8 mouse cellular contexts compared by ENCODE assay signal in the genomic region with DNA sequence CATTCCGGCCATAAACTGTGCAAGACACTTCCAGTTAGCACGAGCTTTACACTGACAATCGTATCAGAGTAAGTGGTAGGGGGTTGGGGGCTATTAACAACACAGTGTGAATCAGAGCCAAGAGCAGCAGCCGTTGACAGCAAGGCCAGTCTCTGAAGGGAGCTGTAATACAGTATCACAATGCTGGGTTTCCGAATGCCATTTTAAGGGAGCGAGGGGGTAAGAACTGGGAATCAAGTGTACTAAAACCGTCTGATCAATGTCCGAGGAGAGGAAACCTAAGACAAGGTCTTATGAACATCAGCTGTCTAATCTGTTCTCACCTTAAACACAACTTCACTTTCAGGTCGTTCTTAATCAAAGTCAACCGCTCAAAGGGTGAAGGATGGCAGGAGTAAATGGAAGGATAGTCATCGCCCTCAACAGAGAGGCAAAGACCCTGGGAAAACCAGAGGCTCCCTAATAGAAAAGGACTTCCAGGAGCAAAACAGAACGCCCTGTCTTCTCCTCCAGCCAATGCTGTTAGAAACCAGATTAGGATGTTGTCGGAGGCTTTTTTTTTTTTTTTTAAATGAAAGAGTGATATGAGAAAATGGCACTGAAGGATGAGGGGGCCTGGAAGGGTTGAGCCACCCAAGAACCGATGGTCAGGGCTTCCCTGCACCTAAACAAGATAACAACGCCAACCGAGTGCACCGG. TPM values are rescaled to one million over a fixed set of nuclear protein-coding genes. Genes with fewer than 3 reads are reported as not detected.
A peak's percentile ranks its signal among the peaks of the same experiment; 100 is the strongest.
DNase-seq lines count a peak whose midpoint lies in the region; ATAC-seq and TF ChIP-seq lines count a peak whose summit lies in the region.

No protein-coding gene starts in this region.

- intact Hi-C loops in left cerebral cortex, adult 2 months (cut with DNase I) = no loop called here

- no peak for ATAC-seq in forebrain, embryonic 13.5 days
- ATAC-seq in intestine, embryonic 15.5 days = no peak
- no peak for ATAC-seq in limb, embryonic 14.5 days (ENCODE audit: low FRiP score, low read depth)
- no peak; the same call in 1 of the 2 replicates for ATAC-seq in neural tube, embryonic 12.5 days (ENCODE audit: low FRiP score, low read depth)
- ATAC-seq in monocyte, adult 5-6 weeks (replicated peaks; ENCODE audit: insufficient number of reproducible peaks, low FRiP score, low TSS enrichment, poor library complexity, severe bottlenecking) = no peak

- no peaks in the 10 kb centered on the region for H3K27me3 ChIP-seq in forebrain, embryonic 13.5 days
- no peaks in the 10 kb centered on the region for H3K27me3 ChIP-seq in intestine, embryonic 15.5 days (replicated peaks)
- H3K27me3 ChIP-seq in limb, embryonic 14.5 days (ENCODE audit: control insufficient read depth, insufficient read depth, low read length) = no peaks in the 10 kb centered on the region
- H3K27me3 ChIP-seq in neural tube, embryonic 12.5 days (replicated peaks) = no peaks in the 10 kb centered on the region

- no peak for TF ChIP-seq POLR2A in limb, embryonic 14.5 days (IDR thresholded peaks at IDR 0.05; ENCODE audit: borderline replicate concordance, extremely low read depth, insufficient read depth, insufficient read length)

- TF ChIP-seq CTCF in left cerebral cortex, adult 2 months (IDR thresholded peaks at IDR 0.05) = no peak

- DNase-seq in left cerebral cortex, adult 2 months (ENCODE audit: extremely low spot score in 1 of 2, low spot score in 2 of 2) = peak; percentile 10 to 11
- DNase-seq in left cerebral cortex, adult 11 months (ENCODE audit: low spot score) = no peak
- DNase-seq in limb, embryonic 14.5 days (ENCODE audit: low spot score) = peak; percentile 14

- H3K4me1 ChIP-seq in brown adipose tissue, adult 24 weeks (ENCODE audit: control insufficient read depth, insufficient read depth, insufficient read length, low read length) = no peaks in the 10 kb centered on the region
- H3K4me1 ChIP-seq in forebrain, embryonic 13.5 days = peaks cover 23% of the 10 kb centered on the region
- no peaks in the 10 kb centered on the region for H3K4me1 ChIP-seq in intestine, embryonic 15.5 days (replicated peaks)
- H3K4me1 ChIP-seq in limb, embryonic 14.5 days (ENCODE audit: control insufficient read depth, insufficient read depth, low read length) = peaks cover 6% of the 10 kb centered on the region; the same call in 1 of the 2 replicates
- 0 out of 2 replicates have a peak, but pooled peaks cover 5% of the 10 kb centered on the region for H3K4me1 ChIP-seq in neural tube, embryonic 12.5 days

- H3K4me2 ChIP-seq in forebrain, embryonic 13.5 days = peak overlapping the region; percentile 66
- peak overlapping the region; percentile 76 for H3K4me2 ChIP-seq in intestine, embryonic 15.5 days (replicated peaks)
- H3K4me2 ChIP-seq in limb, embryonic 14.5 days (replicated peaks; ENCODE audit: low read depth, low read length, severe bottlenecking) = peak overlapping the region; percentile 75
- H3K4me2 ChIP-seq in neural tube, embryonic 12.5 days (replicated peaks) = peak overlapping the region; percentile 60

- H3K4me3 ChIP-seq in left cerebral cortex, adult 2 months = peak overlapping the region; percentile 84
- H3K4me3 ChIP-seq in brown adipose tissue, adult 24 weeks (ENCODE audit: insufficient read depth, low read depth, low read length) = peak overlapping the region; percentile 76
- peak overlapping the region; percentile 85 for H3K4me3 ChIP-seq in forebrain, embryonic 13.5 days
- H3K4me3 ChIP-seq in intestine, embryonic 15.5 days (replicated peaks) = peak overlapping the region; percentile 90
- H3K4me3 ChIP-seq in limb, embryonic 14.5 days (replicated peaks; ENCODE audit: low read length) = peak overlapping the region; percentile 84
- peak overlapping the region; percentile 79 for H3K4me3 ChIP-seq in neural tube, embryonic 12.5 days

- no peaks in the 10 kb centered on the region for H3K36me3 ChIP-seq in forebrain, embryonic 13.5 days (ENCODE audit: poor library complexity, severe bottlenecking)
- H3K36me3 ChIP-seq in intestine, embryonic 15.5 days = no peaks in the 10 kb centered on the region
- no peaks in the 10 kb centered on the region for H3K36me3 ChIP-seq in limb, embryonic 14.5 days (ENCODE audit: control insufficient read depth, insufficient read depth, low read length)
- H3K36me3 ChIP-seq in neural tube, embryonic 12.5 days = no peaks in the 10 kb centered on the region

- peak overlapping the region; percentile 88 for H3K9ac ChIP-seq in forebrain, embryonic 13.5 days
- H3K9ac ChIP-seq in intestine, embryonic 15.5 days = peak overlapping the region; percentile 76
- H3K9ac ChIP-seq in limb, embryonic 14.5 days (ENCODE audit: low read depth, low read length, severe bottlenecking) = peak overlapping the region; percentile 82
- peak overlapping the region; percentile 87 for H3K9ac ChIP-seq in neural tube, embryonic 12.5 days

- WGBS in forebrain, embryonic 13.5 days = 1% methylated on average over 17 of the region's 17 CpGs
- 2% methylated on average over 17 of the region's 17 CpGs for WGBS in intestine, embryonic 15.5 days
- WGBS in limb, embryonic 14.5 days = 2% methylated on average over 17 of the region's 17 CpGs
- WGBS in neural tube, embryonic 12.5 days = 2% methylated on average over 17 of the region's 17 CpGs

- peak overlapping the region; percentile 91 for H3K27ac ChIP-seq in left cerebral cortex, adult 2 months
- H3K27ac ChIP-seq in brown adipose tissue, adult 24 weeks (replicated peaks; ENCODE audit: low read depth, low read length) = 0 out of 2 replicates have a peak overlapping the region, but pooled peaks have one; percentile 12
- H3K27ac ChIP-seq in forebrain, embryonic 13.5 days = peak overlapping the region; percentile 83
- H3K27ac ChIP-seq in intestine, embryonic 15.5 days = peak overlapping the region; percentile 79; the same call in 1 of the 2 replicates
- H3K27ac ChIP-seq in limb, embryonic 14.5 days (replicated peaks; ENCODE audit: low read depth, low read length) = peak overlapping the region; percentile 52
- H3K27ac ChIP-seq in neural tube, embryonic 12.5 days = peak overlapping the region; percentile 76

- H3K9me3 ChIP-seq in forebrain, embryonic 13.5 days (replicated peaks) = no peaks in the 10 kb centered on the region
- no peaks in the 10 kb centered on the region for H3K9me3 ChIP-seq in intestine, embryonic 15.5 days
- no peaks in the 10 kb centered on the region for H3K9me3 ChIP-seq in limb, embryonic 14.5 days (ENCODE audit: control insufficient read depth, low read length)
- no peaks in the 10 kb centered on the region for H3K9me3 ChIP-seq in neural tube, embryonic 12.5 days

RNA-seq across cellular contexts. Expression of gene Usp32, which starts 1.0 kb away (rescaled TPM):
- total RNA-seq in left cerebral cortex, adult 2 months (2021) = 100 to 1,000 TPM; 122 to 126 TPM
- 16.5 and 28.5 TPM in 2 replicates for polyA plus RNA-seq in brown adipose tissue, adult 24 weeks (2012; ENCODE audit: insufficient read depth, insufficient read length, missing spikeins)
- 7.8 and 9.0 TPM in 2 replicates for polyA plus RNA-seq in forebrain, embryonic 13.5 days (2015; fragmentation: Nextera tagmentation; extraction: Ambion mirVana)
- polyA plus RNA-seq in intestine, embryonic 15.5 days (2015; fragmentation: Nextera tagmentation; extraction: Ambion mirVana) = 3.4 and 4.3 TPM in 2 replicates
- polyA plus RNA-seq in limb, embryonic 14.5 days (2012; rRNA removed) = 9.0 and 10.7 TPM in 2 replicates
- 5.9 and 6.0 TPM in 2 replicates for polyA plus RNA-seq in limb, embryonic 14.5 days (2014; fragmentation: Nextera tagmentation; extraction: Ambion mirVana)
- 9.1 and 9.4 TPM in 2 replicates for polyA plus RNA-seq in neural tube, embryonic 12.5 days (2016; fragmentation: Nextera tagmentation; extraction: Ambion mirVana)
- 80.2 to 120 TPM (median 84.8 TPM) in 3 replicates for total RNA-seq in monocyte, adult 5-6 weeks (2017)

RNA-seq across cellular contexts. Expression of gene 1700125H20Rik, which starts 31.3 kb away (rescaled TPM):
- not detected for total RNA-seq in left cerebral cortex, adult 2 months (2021)
- polyA plus RNA-seq in brown adipose tissue, adult 24 weeks (2012; ENCODE audit: insufficient read depth, insufficient read length, missing spikeins) = not detected in 2 replicates
- 0.26 and 0.54 TPM in 2 replicates for polyA plus RNA-seq in forebrain, embryonic 13.5 days (2015; fragmentation: Nextera tagmentation; extraction: Ambion mirVana)
- polyA plus RNA-seq in intestine, embryonic 15.5 days (2015; fragmentation: Nextera tagmentation; extraction: Ambion mirVana) = not detected in 2 replicates
- 0.16 TPM in 1 of 2 replicates, not detected in the other for polyA plus RNA-seq in limb, embryonic 14.5 days (2012; rRNA removed)
- polyA plus RNA-seq in limb, embryonic 14.5 days (2014; fragmentation: Nextera tagmentation; extraction: Ambion mirVana) = 0.30 and 0.77 TPM in 2 replicates
- 0.49 and 0.73 TPM in 2 replicates for polyA plus RNA-seq in neural tube, embryonic 12.5 days (2016; fragmentation: Nextera tagmentation; extraction: Ambion mirVana)
- total RNA-seq in monocyte, adult 5-6 weeks (2017) = not detected in 3 replicates

Comparison
In these comparisons a context has a peak if more than half of its experiments do, and no peak if none do; other contexts are left out.
1. H3K27ac ChIP-seq: peak in every context shown above with its lines; median percentile 91 in left cerebral cortex, adult 2 months; 83 in forebrain, embryonic 13.5 days; 79 in intestine, embryonic 15.5 days; 76 in neural tube, embryonic 12.5 days; 52 in limb, embryonic 14.5 days; 12 in brown adipose tissue, adult 24 weeks.